Mouse (Mus musculus) liver, embryonic 14.5 days (tissue): ENCODE results near the gene Rorc.

ENCODE experiments used
- CTCF ChIP-seq: IDR thresholded peaks from 2 replicates; pipeline ENCODE4 v1.5.1; 2016; ENCODE audit warnings: antibody characterized with exemption, low read depth, control low read depth
- EP300 ChIP-seq: IDR thresholded peaks from 2 replicates; pipeline ENCODE4 v1.6.1; 2016; ENCODE audit warnings: antibody characterized with exemption, low read depth

GRCm38 (mm10) chr3:94342552-94342951, 30.0 kb upstream of the Rorc start:
- TF ChIP-seq CTCF = no peak
- no peak for TF ChIP-seq EP300
